Mouse (Mus musculus) stomach, adult 2 months (tissue): ENCODE measurements around the gene Alg6. TPM values are rescaled to one million over a fixed set of nuclear protein-coding genes. Genes with fewer than 3 reads are reported as not detected.

Source experiments
- polyA plus RNA-seq: library from polyadenylated mRNA; depleted of rRNA; stranded (reverse); fragments of >200 nt; gene quantifications from 2 replicates; pipeline ENCODE4 v1.2.3, GENCODE M21; 2012; rRNA removed

The Alg6 gene
- 0.11 and 0.52 TPM in 2 replicates for polyA plus RNA-seq

GRCm38 (mm10) chr4:99714904-99715782 is at the start of gene Alg6:
Alg6 (plus strand) TSS chr4:99715664.

Other genes with a start within 250 kb of the Alg6 start
- 3.0 and 4.6 TPM in 2 replicates for gene Foxd3, start 59.4 kb upstream of the Alg6 start, polyA plus RNA-seq
- gene Efcab7, start 113.5 kb downstream of the Alg6 start, polyA plus RNA-seq, result not detected in 2 replicates
- gene Pgm1, start 213.8 kb downstream of the Alg6 start, polyA plus RNA-seq, result 10.3 and 12.1 TPM in 2 replicates
- gene Itgb3bp, start 214.1 kb downstream of the Alg6 start, polyA plus RNA-seq, result 0.22 TPM in 1 of 2 replicates, not detected in the other